Mouse (Mus musculus) heart, postnatal 0 days (tissue): ENCODE measurements around the gene Gm10271.

Experiments
- CTCF ChIP-seq: IDR thresholded peaks from 2 replicates; pipeline ENCODE4 v1.5.1; 2016; ENCODE audit warnings: antibody characterized with exemption, control low read depth, low read depth
- EP300 ChIP-seq: IDR thresholded peaks from 2 replicates; pipeline ENCODE4 v1.6.1; 2016; ENCODE audit warnings: antibody characterized with exemption, low read depth

DNA sequence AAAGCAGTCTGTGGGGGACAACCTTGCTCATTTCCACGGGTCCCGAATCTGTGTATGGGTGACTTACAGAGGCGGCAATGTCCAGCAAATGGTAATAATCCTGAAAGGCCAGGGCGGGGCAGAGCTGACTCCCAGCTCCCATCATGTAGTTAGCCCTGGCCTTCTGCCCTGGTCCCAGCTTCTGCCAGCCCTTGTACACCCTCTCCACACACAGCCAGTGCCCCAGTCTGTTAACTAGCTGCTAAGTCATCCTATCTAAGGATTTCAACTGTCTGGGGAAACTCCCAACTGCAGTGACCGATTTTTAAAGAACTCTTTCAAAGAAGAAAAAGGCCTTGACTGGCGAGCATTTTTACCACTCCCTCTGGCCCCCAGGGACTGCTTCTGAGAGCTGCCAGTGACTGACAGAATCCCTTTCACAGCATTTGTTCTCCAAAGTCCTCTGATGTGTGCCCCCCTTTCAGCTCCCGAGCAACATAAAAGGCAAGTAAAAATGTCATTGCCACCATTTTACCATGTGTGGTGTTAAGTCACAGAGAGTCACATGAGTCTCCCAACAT lies 46.0 kb upstream of the Gm10271 start:
- TF ChIP-seq CTCF (no peak), EP300 (no peak)
